Mouse (Mus musculus): ENCODE results near the gene 4933424G06Rik. TPM values are rescaled to one million over a fixed set of nuclear protein-coding genes. Genes with fewer than 3 reads are reported as not detected.

The 4933424G06Rik gene
- polyA plus RNA-seq, 1 experiment from 2014 or later = 0.11 TPM

DNA sequence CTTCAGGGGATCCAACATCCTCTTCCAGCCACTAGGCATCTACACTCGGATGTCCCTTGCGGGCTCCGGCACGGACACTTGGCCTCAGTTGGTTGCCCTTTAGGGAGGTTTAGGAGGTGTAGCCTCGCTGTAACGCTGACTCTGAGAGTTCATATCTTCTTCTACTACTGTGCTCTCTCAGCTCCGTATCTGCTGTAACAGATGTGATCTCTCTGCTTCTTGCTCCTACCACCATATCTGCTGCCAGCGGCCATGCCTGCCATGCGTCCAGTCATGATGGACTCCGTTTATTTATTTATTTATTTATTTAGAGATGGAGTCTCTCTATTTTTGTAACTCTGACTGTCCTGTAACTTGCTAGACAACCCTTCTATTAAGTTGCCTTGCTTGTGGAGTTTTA, 38.7 kb upstream of the 4933424G06Rik start:
- no peak for ATAC-seq (replicated peaks; ENCODE audit: low FRiP score, low read depth)
- Histone ChIP-seq H3K9me3 (replicated peaks; ENCODE audit: low read length) (no peaks in the 10 kb centered on the region), H3K4me2 (ENCODE audit: low read length) (no peak overlapping the region), H3K4me3 (replicated peaks; ENCODE audit: low read depth, low read length) (no peak overlapping the region), H3K9ac (ENCODE audit: low read depth, low read length) (no peak overlapping the region), H3K27me3 (ENCODE audit: insufficient read depth, low read length) (no peaks in the 10 kb centered on the region), H3K4me1 (replicated peaks; ENCODE audit: insufficient read depth, low read length) (no peaks in the 10 kb centered on the region), H3K27ac (no peak overlapping the region), H3K36me3 (ENCODE audit: insufficient read depth, low read length) (no peaks in the 10 kb centered on the region)
- 92% methylated on average over 10 of the region's 10 CpGs for WGBS
- DNase-seq (ENCODE audit: low spot score) = no peak
- no peak for TF ChIP-seq CTCF (IDR thresholded peaks at IDR 0.05; ENCODE audit: low read depth)

DNA sequence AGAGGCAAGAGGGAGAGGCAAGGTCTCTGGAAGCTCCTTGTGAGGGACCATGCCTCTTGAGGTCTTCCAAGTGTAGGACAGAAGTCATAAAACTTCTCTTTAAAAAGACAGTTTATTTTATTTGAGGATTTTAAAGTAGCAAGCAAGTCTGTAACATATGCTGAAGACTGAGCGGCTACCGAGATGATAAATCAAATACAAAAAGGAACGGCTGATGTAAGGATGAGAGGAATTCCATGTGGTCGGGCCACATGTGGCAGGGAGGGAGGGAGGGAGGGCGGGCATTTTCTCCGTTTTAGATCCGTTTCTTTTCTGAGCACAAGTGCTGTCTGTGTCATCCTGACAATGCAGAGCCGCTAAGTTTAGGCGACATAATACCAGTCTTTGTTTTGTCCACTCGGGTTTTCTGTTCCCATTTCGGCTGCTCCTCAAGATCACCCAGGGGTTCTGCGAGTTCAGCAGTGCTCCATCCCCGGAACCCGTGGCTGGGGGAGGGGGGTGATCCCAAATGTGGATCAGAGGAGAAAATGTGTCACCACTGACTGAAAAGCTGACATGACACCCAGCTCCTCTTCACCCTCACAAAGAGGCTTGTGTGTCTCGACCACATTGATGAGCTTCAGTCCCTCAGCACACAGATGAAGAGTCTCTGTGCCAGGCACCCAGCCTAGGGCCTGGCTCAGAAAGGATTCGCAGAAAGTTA, 37.1 kb upstream of the 4933424G06Rik start:
- no peak for TF ChIP-seq CTCF (IDR thresholded peaks at IDR 0.05; ENCODE audit: low read depth)
- ATAC-seq (replicated peaks; ENCODE audit: low FRiP score, low read depth) = 0 out of 2 replicates have a peak, but pooled peaks have one; percentile 36
- H3K27me3 ChIP-seq (ENCODE audit: insufficient read depth, low read length) = no peaks in the 10 kb centered on the region
- no peaks in the 10 kb centered on the region for H3K9me3 ChIP-seq (replicated peaks; ENCODE audit: low read length)
- no peak overlapping the region for H3K4me3 ChIP-seq (replicated peaks; ENCODE audit: low read depth, low read length)
- DNase-seq (ENCODE audit: low spot score) = peak; percentile 68
- no peaks in the 10 kb centered on the region for H3K36me3 ChIP-seq (ENCODE audit: insufficient read depth, low read length)
- no peaks in the 10 kb centered on the region for H3K4me1 ChIP-seq (replicated peaks; ENCODE audit: insufficient read depth, low read length)
- no peak overlapping the region for H3K9ac ChIP-seq (ENCODE audit: low read depth, low read length)
- 49% methylated on average over 16 of the region's 16 CpGs for WGBS
- no peak overlapping the region for H3K4me2 ChIP-seq (ENCODE audit: low read length)
- no peak overlapping the region for H3K27ac ChIP-seq

DNA sequence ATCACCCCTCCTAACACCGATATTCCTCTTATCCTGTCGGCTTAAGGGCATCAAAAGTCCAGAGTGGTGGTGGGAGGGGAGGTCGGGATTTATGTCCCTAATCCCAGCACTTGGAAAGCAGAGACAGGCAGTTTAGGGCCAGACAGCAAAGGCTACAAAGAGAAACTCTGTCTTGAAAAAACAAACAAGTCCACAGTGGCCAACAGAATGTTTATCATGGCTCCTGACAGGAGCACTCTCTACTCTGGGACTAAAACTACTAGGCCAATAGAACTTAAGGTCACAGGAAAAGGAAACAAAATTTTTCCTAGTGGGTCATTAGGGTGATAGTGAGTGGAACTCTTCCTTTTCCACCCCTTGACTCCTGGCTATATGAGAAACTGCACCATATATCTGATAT, 35.0 kb upstream of the 4933424G06Rik start:
- no peak for ATAC-seq (replicated peaks; ENCODE audit: low FRiP score, low read depth)
- whole genome bisulfite sequencing = 2% methylated on average over 3 of the region's 3 CpGs

DNA sequence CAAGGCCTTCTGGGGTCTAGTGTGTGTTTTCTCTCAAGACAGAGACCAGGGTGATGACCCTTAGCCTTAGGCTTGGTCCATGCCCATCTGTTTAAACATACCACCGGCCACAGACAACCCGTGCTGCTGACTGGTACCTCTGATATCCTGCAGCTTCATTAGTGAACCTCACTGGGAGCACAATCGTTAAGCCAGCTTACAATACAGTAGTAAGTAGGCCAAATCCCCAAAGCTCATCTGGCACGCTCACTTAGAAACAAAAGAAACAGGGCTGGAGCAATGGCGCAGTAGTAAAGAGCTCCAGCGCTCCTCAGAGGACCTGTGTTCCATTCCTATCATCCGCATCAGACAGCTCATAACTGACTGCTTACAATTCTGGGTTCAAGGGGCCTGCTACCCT, 29.1 kb upstream of the 4933424G06Rik start:
- no peak overlapping the region for H3K27ac ChIP-seq
- H3K4me1 ChIP-seq (replicated peaks; ENCODE audit: insufficient read depth, low read length) = no peaks in the 10 kb centered on the region; the same call in 1 of the 2 replicates
- no peak for ATAC-seq (replicated peaks; ENCODE audit: low FRiP score, low read depth)
- H3K4me3 ChIP-seq (replicated peaks; ENCODE audit: low read depth, low read length) = no peak overlapping the region
- no peak for DNase-seq (ENCODE audit: low spot score)
- H3K36me3 ChIP-seq (ENCODE audit: insufficient read depth, low read length) = no peaks in the 10 kb centered on the region
- TF ChIP-seq CTCF (IDR thresholded peaks at IDR 0.05; ENCODE audit: low read depth) = no peak
- no peak overlapping the region for H3K9ac ChIP-seq (ENCODE audit: low read depth, low read length)
- 77% methylated on average over 7 of the region's 7 CpGs for WGBS
- H3K4me2 ChIP-seq (ENCODE audit: low read length) = no peak overlapping the region
- no peaks in the 10 kb centered on the region for H3K27me3 ChIP-seq (ENCODE audit: insufficient read depth, low read length)
- no peaks in the 10 kb centered on the region for H3K9me3 ChIP-seq (replicated peaks; ENCODE audit: low read length)

More for the DNA sequence above, 35.0 kb upstream of the 4933424G06Rik start:
- Histone ChIP-seq H3K36me3 (ENCODE audit: insufficient read depth, low read length) (no peaks in the 10 kb centered on the region), H3K27ac (no peak overlapping the region), H3K4me1 (replicated peaks; ENCODE audit: insufficient read depth, low read length) (no peaks in the 10 kb centered on the region), H3K9ac (ENCODE audit: low read depth, low read length) (no peak overlapping the region), H3K4me2 (ENCODE audit: low read length) (no peak overlapping the region), H3K4me3 (replicated peaks; ENCODE audit: low read depth, low read length) (no peak overlapping the region), H3K27me3 (ENCODE audit: insufficient read depth, low read length) (no peaks in the 10 kb centered on the region), H3K9me3 (replicated peaks; ENCODE audit: low read length) (no peaks in the 10 kb centered on the region)
- peak; percentile 73 for DNase-seq (ENCODE audit: low spot score)
- TF ChIP-seq CTCF (IDR thresholded peaks at IDR 0.05; ENCODE audit: low read depth) = no peak

DNA sequence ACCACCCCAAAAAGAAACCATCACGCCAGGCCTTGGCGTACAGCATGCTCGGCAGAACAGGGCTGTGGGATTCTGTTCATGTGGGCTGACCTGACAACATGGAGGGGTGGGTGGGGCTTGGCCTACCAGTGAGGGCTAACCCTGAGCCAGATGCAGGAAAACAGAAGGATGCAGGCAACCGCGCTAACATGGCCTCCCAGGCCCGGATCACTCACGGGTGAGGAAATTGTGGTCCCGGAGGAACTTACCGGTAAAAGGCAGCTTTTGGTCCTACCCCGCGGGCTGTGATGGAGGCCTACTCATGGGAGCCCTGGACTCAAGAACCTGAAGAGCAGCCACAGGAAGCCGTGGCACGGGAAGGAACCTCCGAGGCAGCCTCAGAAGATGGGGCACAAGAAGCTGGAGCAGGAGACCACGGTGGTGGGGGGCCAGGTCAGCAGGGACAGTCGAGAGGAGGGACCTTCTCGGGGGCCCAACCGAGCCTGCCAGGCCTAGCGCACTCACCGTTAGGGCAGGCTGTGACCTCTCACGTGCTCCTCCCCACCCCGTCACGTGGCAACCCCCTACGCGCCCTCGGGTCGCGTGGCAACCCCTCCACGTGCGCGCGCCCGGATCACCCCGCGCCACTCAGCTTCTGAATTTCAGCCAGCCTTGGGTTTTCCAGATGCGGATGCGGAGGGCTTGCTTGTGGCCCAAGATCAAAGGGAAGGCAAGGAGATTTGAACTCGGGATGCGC, 27.2 kb upstream of the 4933424G06Rik start, which contains the start of gene Fam178b:
Gene Fam178b, minus strand, starts transcription at position 564 of the 736 bp plus-strand sequence.
- no peak for DNase-seq (ENCODE audit: low spot score)
- no peaks in the 10 kb centered on the region for H3K36me3 ChIP-seq (ENCODE audit: insufficient read depth, low read length)
- no peaks in the 10 kb centered on the region for H3K9me3 ChIP-seq (replicated peaks; ENCODE audit: low read length)
- no peaks in the 10 kb centered on the region; the same call in 1 of the 2 replicates for H3K4me1 ChIP-seq (replicated peaks; ENCODE audit: insufficient read depth, low read length)
- no peak within 1 kb of the TSS for H3K27ac ChIP-seq
- 94% methylated on average over 39 of the region's 39 CpGs for WGBS
- H3K9ac ChIP-seq (ENCODE audit: low read depth, low read length) = no peak within 1 kb of the TSS
- H3K4me2 ChIP-seq (ENCODE audit: low read length) = no peak within 1 kb of the TSS
- ATAC-seq (replicated peaks; ENCODE audit: low FRiP score, low read depth) = no peak
- H3K4me3 ChIP-seq (replicated peaks; ENCODE audit: low read depth, low read length) = no peak within 1 kb of the TSS
- no peak for TF ChIP-seq CTCF (IDR thresholded peaks at IDR 0.05; ENCODE audit: low read depth)
- H3K27me3 ChIP-seq (ENCODE audit: insufficient read depth, low read length) = no peaks in the 10 kb centered on the region

DNA sequence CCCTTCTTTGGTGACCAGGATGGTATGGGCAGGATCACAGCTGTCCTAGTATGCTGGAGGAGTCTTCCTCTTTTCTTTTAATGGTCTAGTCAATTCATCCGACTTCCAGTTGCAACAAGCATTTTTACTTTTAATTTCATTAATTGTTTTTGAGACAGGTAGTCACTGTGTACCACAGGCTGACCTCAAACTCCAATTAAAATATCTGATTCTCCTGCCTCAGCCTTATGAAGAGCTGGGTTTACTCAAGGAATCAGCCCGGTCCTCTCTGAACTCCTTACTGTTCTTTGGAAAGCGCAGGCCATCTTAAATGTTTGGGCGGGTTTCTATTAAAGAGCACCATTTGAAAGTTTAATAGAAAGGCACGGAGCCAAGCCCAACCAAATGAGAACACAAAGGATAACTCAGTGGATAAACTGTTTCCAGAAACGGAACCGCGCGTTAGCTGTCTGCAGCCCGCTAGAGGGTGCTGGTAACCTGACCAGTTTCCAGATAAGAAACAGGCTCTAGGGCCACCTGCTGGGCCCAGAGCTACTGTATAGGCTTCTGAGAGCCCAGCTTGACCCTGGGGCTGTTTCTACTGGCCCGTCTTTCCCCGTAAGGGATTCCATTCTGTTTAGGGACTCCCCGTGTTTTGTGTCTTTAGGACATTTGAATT, 26.0 kb upstream of the 4933424G06Rik start:
- DNase-seq (ENCODE audit: low spot score) = peak; percentile 94
- Histone ChIP-seq H3K36me3 (ENCODE audit: insufficient read depth, low read length) (no peaks in the 10 kb centered on the region), H3K9me3 (replicated peaks; ENCODE audit: low read length) (no peaks in the 10 kb centered on the region), H3K27ac (no peak overlapping the region), H3K4me3 (replicated peaks; ENCODE audit: low read depth, low read length) (no peak overlapping the region), H3K9ac (ENCODE audit: low read depth, low read length) (no peak overlapping the region), H3K4me2 (ENCODE audit: low read length) (no peak overlapping the region), H3K4me1 (replicated peaks; ENCODE audit: insufficient read depth, low read length) (no peaks in the 10 kb centered on the region; the same call in 1 of the 2 replicates), H3K27me3 (ENCODE audit: insufficient read depth, low read length) (no peaks in the 10 kb centered on the region)
- 7% methylated on average over 13 of the region's 13 CpGs for WGBS
- peak; percentile 72; the same call in 1 of the 2 replicates for ATAC-seq (replicated peaks; ENCODE audit: low FRiP score, low read depth)
- TF ChIP-seq CTCF (IDR thresholded peaks at IDR 0.05; ENCODE audit: low read depth) = peak; percentile 95

Measured in kidney, postnatal 0 days (tissue).